Mouse (Mus musculus) left cerebral cortex, postnatal 36 days (tissue): ENCODE data around the gene Eif3k. TPM values are rescaled to one million over a fixed set of nuclear protein-coding genes. Genes with fewer than 3 reads are reported as not detected.

Experiments used
- DNase-seq, 2 experiments: peaks; one replicate each; pipeline ENCODE4 v3.0.0; 2021 to 2022; ENCODE audit warnings: low spot score in 2 of 2, mixed read lengths in 1 of 2
- intact Hi-C: fragments of 180-260 bp; cut with DNase I; formaldehyde crosslinking; loops from one replicate; pipeline ENCODE4 v1.15.1; 2025
- total RNA-seq, 2 experiments: library from RNA; stranded (reverse); gene quantifications; 2 replicates each; pipeline ENCODE4 v1.2.3; 2021

Gene Eif3k
- total RNA-seq, 2 experiments from 2014 or later, result 169 to 194 TPM

- DNase-seq, result peak; percentile 47 to 53
- intact Hi-C loops, result loop anchor here (2.0 kb wide), 2 partner anchors 20 to 38 kb away; no protein-coding TSS in a partner anchor
Measured at GRCm38 (mm10) chr7:28922606-28923005, 59.1 kb downstream of the Eif3k start.

- intact Hi-C loops, result loop anchor here (2.0 kb wide), 2 partner anchors 19 to 39 kb away; no protein-coding TSS in a partner anchor
- DNase-seq, result no peak
Measured at GRCm38 (mm10) chr7:28921722-28922465, 59.8 kb downstream of the Eif3k start.

Other genes with a start within 250 kb of the Eif3k start
- 10 to 100 TPM; 66.5 to 70.2 TPM for gene Mrps12, start 240.0 kb downstream of the Eif3k start, total RNA-seq
- gene Sars2, start 239.9 kb downstream of the Eif3k start, total RNA-seq, result 10 to 100 TPM; 14.9 to 15.1 TPM
- 1 to 10 TPM; 1.3 to 2.6 TPM for gene Ccer2, start 225.7 kb downstream of the Eif3k start, total RNA-seq
- gene Sirt2, start 215.1 kb downstream of the Eif3k start, total RNA-seq, result 100 to 1,000 TPM; 142 to 169 TPM
- 10 to 100 TPM; 34.7 to 38.9 TPM for gene Nfkbib, start 214.4 kb downstream of the Eif3k start, total RNA-seq
- gene Rinl, start 192.9 kb downstream of the Eif3k start, total RNA-seq, result 1 to 10 TPM; 2.3 to 3.1 TPM
- gene Hnrnpl, start 173.3 kb downstream of the Eif3k start, total RNA-seq, result 100 to 1,000 TPM; 414 to 415 TPM
- 10 to 100 TPM; 45.0 to 47.8 TPM for gene Ech1, start 156.6 kb downstream of the Eif3k start, total RNA-seq
- 1 to 10 TPM; 1.2 to 5.0 TPM for gene Lgals4, start 148.0 kb downstream of the Eif3k start, total RNA-seq
- not detected for gene Lgals7, start 118.0 kb downstream of the Eif3k start, total RNA-seq
- gene Capn12, start 100.4 kb downstream of the Eif3k start, total RNA-seq, result 1 to 10 TPM in 1 of 2 experiments, under 1 TPM in 1; 0.72 to 1.4 TPM
- 100 to 1,000 TPM; 180 to 203 TPM for gene Actn4, start 19.5 kb downstream of the Eif3k start, total RNA-seq
- gene Map4k1, start 186 bp upstream of the Eif3k start, total RNA-seq, result 1 to 10 TPM; 1.6 to 1.9 TPM
- 10 to 100 TPM in 1 of 2 experiments, 1 to 10 TPM in 1; 4.9 to 11.0 TPM for gene Ryr1, start 143.3 kb upstream of the Eif3k start, total RNA-seq
- 1 to 10 TPM in 1 of 2 experiments, under 1 TPM in 1; 0.89 to 2.5 TPM for gene Rasgrp4, start 153.0 kb upstream of the Eif3k start, total RNA-seq
- 10 to 100 TPM; 35.3 to 40.3 TPM for gene Fam98c, start 174.4 kb upstream of the Eif3k start, total RNA-seq
- gene Ggn, start 188.3 kb upstream of the Eif3k start, total RNA-seq, result 1 to 10 TPM in 1 of 2 experiments, under 1 TPM in 1; 0.88 to 1.4 TPM
- gene Spred3, start 188.5 kb upstream of the Eif3k start, total RNA-seq, result 10 to 100 TPM; 41.8 to 62.4 TPM
- 100 to 1,000 TPM; 126 to 136 TPM for gene Psmd8, start 198.8 kb upstream of the Eif3k start, total RNA-seq
- under 1 TPM; 0.52 to 0.75 TPM for gene Catsperg1, start 232.2 kb upstream of the Eif3k start, total RNA-seq